11 mouse cellular contexts compared by ENCODE assay signal in genomic region chr2:125791485-125791885, GRCm38 (mm10). TPM values are rescaled to one million over a fixed set of nuclear protein-coding genes. Genes with fewer than 3 reads are reported as not detected.
DNase-seq lines count a peak whose midpoint lies in the region; ATAC-seq lines count a peak whose summit lies in the region.
"Had no signal": no experiment of that assay in that cellular context is flagged by ENCODE, and none has a peak within 500 bp of the region (broad histone marks: within the 10 kb centered on the region; RNA-seq: fewer than 3 reads in every experiment).

No protein-coding gene starts in this region.

- no peak overlapping the region for H3K4me2 ChIP-seq in lung, embryonic 16.5 days (ENCODE audit: low read depth, low read length)

- H3K4me3 ChIP-seq in lung, embryonic 16.5 days (ENCODE audit: low read length) = no peak overlapping the region
- peak overlapping the region; percentile 87 for H3K4me3 ChIP-seq in megakaryocyte, embryonic 14.5 days (replicated peaks)
- H3K4me3 ChIP-seq: heart, embryonic 10.5 days had no signal

- peak overlapping the region; percentile 58 for H3K27ac ChIP-seq in lung, embryonic 16.5 days (ENCODE audit: low read length)
- H3K27ac ChIP-seq: heart, embryonic 10.5 days had no signal

- no peak overlapping the region for H3K9ac ChIP-seq in lung, embryonic 16.5 days (ENCODE audit: low read length)

- no peaks in the 10 kb centered on the region for H3K36me3 ChIP-seq in lung, embryonic 16.5 days (ENCODE audit: control insufficient read depth, insufficient read depth, low read length)
- H3K36me3 ChIP-seq in megakaryocyte, embryonic 14.5 days (replicated peaks; ENCODE audit: low read length) = no peaks in the 10 kb centered on the region
- H3K36me3 ChIP-seq: G1E; heart, embryonic 10.5 days had no signal

- 47% methylated on average over 7 of the region's 7 CpGs for WGBS in lung, embryonic 16.5 days

- H3K4me1 ChIP-seq in lung, embryonic 16.5 days (replicated peaks; ENCODE audit: control insufficient read depth, insufficient read depth, low read length) = peaks cover 4% of the 10 kb centered on the region
- peaks cover 57% of the 10 kb centered on the region for H3K4me1 ChIP-seq in megakaryocyte, embryonic 14.5 days

- ATAC-seq in lung, embryonic 16.5 days (ENCODE audit: low read depth) = no peak

- H3K9me3 ChIP-seq in lung, embryonic 16.5 days (ENCODE audit: control insufficient read depth, low read length) = no peaks in the 10 kb centered on the region
- H3K9me3 ChIP-seq in megakaryocyte, embryonic 14.5 days = no peaks in the 10 kb centered on the region
- H3K9me3 ChIP-seq: G1E; heart, embryonic 10.5 days had no signal

- no peak for DNase-seq in lung, postnatal 25 days (ENCODE audit: low spot score)
- DNase-seq in c-Kit-positive CD71-negative TER-119-negative erythroid progenitor cells, embryonic 14.5 days (ENCODE audit: low read depth) = peak; percentile 47
- peak; percentile 27 to 34 for DNase-seq in thymus, postnatal 36 days
- no peak for DNase-seq in layer of hippocampus, postnatal 25 days (ENCODE audit: extremely low spot score in 1 of 2, low spot score in 1 of 2)
- DNase-seq in adrenal gland, adult 2 months = no peak
- DNase-seq in urinary bladder, postnatal 14 days (ENCODE audit: low spot score) = no peak
- DNase-seq: adrenal gland, postnatal 36 days had no signal

- no peaks in the 10 kb centered on the region for H3K27me3 ChIP-seq in lung, embryonic 16.5 days (ENCODE audit: control insufficient read depth, insufficient read depth, low read depth, low read length)
- H3K27me3 ChIP-seq in megakaryocyte, embryonic 14.5 days (replicated peaks) = no peaks in the 10 kb centered on the region

RNA-seq across cellular contexts. Expression of gene Secisbp2l, which starts 8.8 kb away (rescaled TPM):
- 20.6 TPM in 2 replicates for polyA plus RNA-seq in lung, embryonic 16.5 days (2015; fragmentation: Nextera tagmentation; extraction: Ambion mirVana)
- polyA plus RNA-seq in megakaryocyte, embryonic 14.5 days (2012; ENCODE audit: insufficient read depth, low replicate concordance) = 1.6 and 1.9 TPM in 2 replicates
- total RNA-seq in layer of hippocampus, postnatal 25 days (2021) = 100 to 1,000 TPM; 107 to 116 TPM
- total RNA-seq in adrenal gland, adult 2 months (2021) = 10 to 100 TPM; 55.2 to 56.7 TPM
- 8.8 and 13.3 TPM in 2 replicates for polyA plus RNA-seq in adrenal gland, adult 2 months (2012; rRNA removed)

Comparison
In these comparisons a context has a peak if more than half of its experiments do, and no peak if none do; other contexts are left out.
1. DNase-seq: peak in c-Kit-positive CD71-negative TER-119-negative erythroid progenitor cells, embryonic 14.5 days (single experiment) and thymus, postnatal 36 days (2 of 2); none in lung, postnatal 25 days (single experiment), layer of hippocampus, postnatal 25 days (0 of 2), adrenal gland, adult 2 months (single experiment) and urinary bladder, postnatal 14 days (single experiment).